Mouse (Mus musculus) cerebellum, postnatal 36 days (tissue): ENCODE measurements around the gene Gm10961.
A peak's percentile ranks its signal among the peaks of the same experiment; 100 is the strongest.

Experiments
- DNase-seq, 2 experiments: peaks; one replicate each; pipeline ENCODE4 v3.0.0; 2021 to 2022; ENCODE audit warnings: mixed read lengths in 2 of 2

Gene Gm10961

GRCm38 (mm10) chr3:107630682-107631522 lies at the start of gene Gm10961:
TSS of gene Gm10961 (plus strand) at chr3:107631322.
- DNase-seq, result peak in 1 of 2 experiments; percentile 47

- no peak for DNase-seq
Measured at GRCm38 (mm10) chr3:107582130-107582874, 48.8 kb upstream of the Gm10961 start.

GRCm38 (mm10) chr3:107582875-107583767 lies 48.0 kb upstream of the Gm10961 start:
- DNase-seq, result no peak

GRCm38 (mm10) chr3:107583893-107584292 lies 47.2 kb upstream of the Gm10961 start:
- no peak for DNase-seq

GRCm38 (mm10) chr3:107586504-107586903 lies 44.6 kb upstream of the Gm10961 start:
- no peak for DNase-seq

GRCm38 (mm10) chr3:107591612-107592011 lies 39.5 kb upstream of the Gm10961 start:
- no peak for DNase-seq

- DNase-seq, result no peak
Measured at GRCm38 (mm10) chr3:107593632-107594031, 37.5 kb upstream of the Gm10961 start.

- DNase-seq, result no peak
Measured at GRCm38 (mm10) chr3:107594662-107595263, 36.4 kb upstream of the Gm10961 start, which contains the start of gene Alx3. TSS of gene Alx3 (plus strand) at chr3:107595031.

GRCm38 (mm10) chr3:107595264-107595937 lies 35.7 kb upstream of the Gm10961 start:
- no peak for DNase-seq

- DNase-seq, result peak in 1 of 2 experiments; percentile 15
Measured at GRCm38 (mm10) chr3:107595938-107596461, 35.1 kb upstream of the Gm10961 start.

- DNase-seq, result peak in 1 of 2 experiments; percentile 40
Measured at GRCm38 (mm10) chr3:107596559-107596958, 34.6 kb upstream of the Gm10961 start.

GRCm38 (mm10) chr3:107597134-107597533 lies 34.0 kb upstream of the Gm10961 start:
- no peak for DNase-seq

GRCm38 (mm10) chr3:107597586-107598389 lies 33.3 kb upstream of the Gm10961 start:
- no peak for DNase-seq

- DNase-seq, result no peak
Measured at GRCm38 (mm10) chr3:107600127-107600526, 31.0 kb upstream of the Gm10961 start.

- DNase-seq, result peak; percentile 58 to 63
Measured at GRCm38 (mm10) chr3:107605304-107605703, 25.8 kb upstream of the Gm10961 start.

- DNase-seq, result no peak
Measured at GRCm38 (mm10) chr3:107607221-107607620, 23.9 kb upstream of the Gm10961 start.

GRCm38 (mm10) chr3:107608808-107609207 lies 22.3 kb upstream of the Gm10961 start:
- no peak for DNase-seq

GRCm38 (mm10) chr3:107609376-107609775 lies 21.7 kb upstream of the Gm10961 start:
- DNase-seq, result no peak

- no peak for DNase-seq
Measured at GRCm38 (mm10) chr3:107611394-107611793, 19.7 kb upstream of the Gm10961 start.

- peak; percentile 77 to 81 for DNase-seq
Measured at GRCm38 (mm10) chr3:107612902-107613525, 18.1 kb upstream of the Gm10961 start.
